Comparison of ENCODE assay signal across 27 mouse cellular contexts in genomic region chr10:43982470-43982869, GRCm38 (mm10).
"Had no signal": no experiment of that assay in that cellular context is flagged by ENCODE, and none has a peak within 500 bp of the region (broad histone marks: within the 10 kb centered on the region; RNA-seq: fewer than 3 reads in every experiment).

No protein-coding gene starts in this region.

- DNase-seq: heart, postnatal 10 days; heart, postnatal 14 days; heart, postnatal 36 days; heart, postnatal 4 days; kidney, adult 11 months; kidney, adult 18-20 months; kidney, postnatal 10 days; kidney, postnatal 4 days; layer of hippocampus, adult 9-11 months; layer of hippocampus, postnatal 36 days had no signal

- H3K27ac ChIP-seq: heart, embryonic 13.5 days; heart, embryonic 15.5 days; hindbrain, embryonic 10.5 days; hindbrain, embryonic 12.5 days; hindbrain, embryonic 13.5 days; hindbrain, embryonic 14.5 days; hindbrain, embryonic 15.5 days; hindbrain, postnatal 0 days; intestine, embryonic 15.5 days; kidney, embryonic 15.5 days; kidney, postnatal 0 days; layer of hippocampus, adult 2 months; left cerebral cortex, adult 2 months had no signal

- H3K9ac ChIP-seq: heart, embryonic 12.5 days; heart, embryonic 13.5 days; heart, embryonic 15.5 days; hindbrain, embryonic 12.5 days; hindbrain, embryonic 13.5 days; hindbrain, embryonic 14.5 days; hindbrain, embryonic 15.5 days; intestine, embryonic 15.5 days; kidney, embryonic 15.5 days had no signal

- H3K4me1 ChIP-seq: heart, embryonic 12.5 days; heart, embryonic 13.5 days; heart, embryonic 15.5 days; hindbrain, embryonic 10.5 days; hindbrain, embryonic 12.5 days; hindbrain, embryonic 13.5 days; hindbrain, embryonic 15.5 days had no signal

- H3K27me3 ChIP-seq: heart, embryonic 12.5 days; heart, embryonic 13.5 days; heart, embryonic 15.5 days; hindbrain, embryonic 12.5 days; hindbrain, embryonic 13.5 days; hindbrain, embryonic 15.5 days; intestine, embryonic 15.5 days; kidney, embryonic 15.5 days had no signal

- H3K36me3 ChIP-seq: heart, embryonic 12.5 days; heart, embryonic 13.5 days; heart, embryonic 15.5 days; hindbrain, embryonic 10.5 days; hindbrain, embryonic 12.5 days; hindbrain, embryonic 13.5 days; hindbrain, embryonic 15.5 days; intestine, embryonic 15.5 days; kidney, embryonic 15.5 days had no signal

- ATAC-seq: hindbrain, embryonic 16.5 days; hindbrain, postnatal 0 days; inflammation-experienced regulatory T-cells, adult 6 months had no signal

- H3K9me3 ChIP-seq: heart, embryonic 12.5 days; heart, embryonic 13.5 days; heart, embryonic 15.5 days; hindbrain, embryonic 10.5 days; hindbrain, embryonic 12.5 days; hindbrain, embryonic 13.5 days; hindbrain, embryonic 15.5 days; intestine, embryonic 15.5 days; kidney, embryonic 15.5 days had no signal

- H3K4me3 ChIP-seq: heart, embryonic 12.5 days; heart, embryonic 13.5 days; heart, embryonic 15.5 days; hindbrain, embryonic 10.5 days; hindbrain, embryonic 12.5 days; hindbrain, embryonic 13.5 days; hindbrain, embryonic 15.5 days; intestine, embryonic 15.5 days; kidney, embryonic 15.5 days; layer of hippocampus, adult 2 months; left cerebral cortex, adult 2 months had no signal

- H3K4me2 ChIP-seq: heart, embryonic 11.5 days; heart, embryonic 12.5 days; heart, embryonic 13.5 days; heart, embryonic 15.5 days; hindbrain, embryonic 12.5 days; hindbrain, embryonic 13.5 days; hindbrain, embryonic 14.5 days; hindbrain, embryonic 15.5 days; intestine, embryonic 15.5 days; kidney, embryonic 15.5 days had no signal
